Mouse (Mus musculus): ENCODE results near the gene Kdm5b. TPM values are rescaled to one million over a fixed set of nuclear protein-coding genes. Genes with fewer than 3 reads are reported as not detected.

Gene Kdm5b
- polyA plus RNA-seq, 1 experiment from 2014 or later: 6.4 TPM

DNA sequence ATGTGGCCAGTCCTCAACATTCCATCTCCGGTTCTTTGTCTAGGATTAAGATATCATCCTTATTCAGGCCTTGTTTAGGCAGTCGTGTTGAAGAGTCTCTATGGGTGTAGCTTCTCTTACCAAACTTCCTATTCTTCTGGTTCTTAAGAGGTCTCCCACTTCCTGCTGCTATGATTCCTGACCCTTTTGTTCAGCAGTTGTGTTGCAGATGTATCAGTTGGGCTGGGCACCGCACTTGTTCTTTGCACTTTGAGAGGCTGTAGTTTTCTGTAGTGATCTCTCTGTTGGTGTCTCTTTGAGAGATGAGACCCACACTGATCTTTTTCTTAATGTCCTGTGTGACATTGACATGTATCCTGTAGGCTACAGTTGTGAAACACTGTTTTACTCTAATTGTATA lies 10.7 kb downstream of the Kdm5b start:
- no peak overlapping the region for H3K27ac ChIP-seq (ENCODE audit: low read depth)
- DNase-seq (no peak), ATAC-seq (no peak)
- H3K4me3 ChIP-seq (ENCODE audit: low read depth, low read length): no peak overlapping the region
- H3K4me2 ChIP-seq (ENCODE audit: low read depth, low read length): no peak overlapping the region
- 59% methylated on average over 3 of the region's 3 CpGs for WGBS (ENCODE audit: insufficient replicate concordance)
- H3K9me3 ChIP-seq (ENCODE audit: low read length): no peaks in the 10 kb centered on the region
- no peaks in the 10 kb centered on the region for H3K27me3 ChIP-seq (ENCODE audit: insufficient read depth, low read length)
- H3K9ac ChIP-seq (replicated peaks): no peak overlapping the region
- H3K36me3 ChIP-seq (replicated peaks; ENCODE audit: insufficient read depth, low read length): no peaks in the 10 kb centered on the region
- TF ChIP-seq CTCF (IDR thresholded peaks at IDR 0.05; ENCODE audit: low read depth) (no peak), EP300 (IDR thresholded peaks at IDR 0.05; ENCODE audit: low read depth) (no peak)
- H3K4me1 ChIP-seq (ENCODE audit: insufficient read depth): peaks cover 12% of the 10 kb centered on the region

GRCm38 (mm10) chr1:134573300-134573931 lies 13.4 kb downstream of the Kdm5b start:
- peaks cover 9% of the 10 kb centered on the region; the same call in 1 of the 2 replicates for H3K4me1 ChIP-seq (ENCODE audit: insufficient read depth)
- DNase-seq (no peak), ATAC-seq (no peak)
- TF ChIP-seq EP300 (IDR thresholded peaks at IDR 0.05; ENCODE audit: low read depth) (no peak), CTCF (IDR thresholded peaks at IDR 0.05; ENCODE audit: low read depth) (no peak)
- H3K27me3 ChIP-seq (ENCODE audit: insufficient read depth, low read length): no peaks in the 10 kb centered on the region
- no peak overlapping the region for H3K4me3 ChIP-seq (ENCODE audit: low read depth, low read length)
- H3K36me3 ChIP-seq (replicated peaks; ENCODE audit: insufficient read depth, low read length): no peaks in the 10 kb centered on the region
- H3K9ac ChIP-seq (replicated peaks): no peak overlapping the region
- no peaks in the 10 kb centered on the region for H3K9me3 ChIP-seq (ENCODE audit: low read length)
- H3K4me2 ChIP-seq (ENCODE audit: low read depth, low read length): no peak overlapping the region
- no peak overlapping the region for H3K27ac ChIP-seq (ENCODE audit: low read depth)
- WGBS (ENCODE audit: insufficient replicate concordance): 53% methylated on average over 1 of the region's 1 CpGs

GRCm38 (mm10) chr1:134573932-134574315 lies 14.0 kb downstream of the Kdm5b start:
- no peak overlapping the region for H3K4me2 ChIP-seq (ENCODE audit: low read depth, low read length)
- H3K27me3 ChIP-seq (ENCODE audit: insufficient read depth, low read length): no peaks in the 10 kb centered on the region
- H3K9me3 ChIP-seq (ENCODE audit: low read length): no peaks in the 10 kb centered on the region
- no peaks in the 10 kb centered on the region for H3K36me3 ChIP-seq (replicated peaks; ENCODE audit: insufficient read depth, low read length)
- 60% methylated on average over 5 of the region's 5 CpGs for WGBS (ENCODE audit: insufficient replicate concordance)
- DNase-seq (no peak), ATAC-seq (no peak)
- H3K9ac ChIP-seq (replicated peaks): no peak overlapping the region
- H3K27ac ChIP-seq (ENCODE audit: low read depth): no peak overlapping the region
- H3K4me3 ChIP-seq (ENCODE audit: low read depth, low read length): no peak overlapping the region
- TF ChIP-seq EP300 (IDR thresholded peaks at IDR 0.05; ENCODE audit: low read depth) (no peak), CTCF (IDR thresholded peaks at IDR 0.05; ENCODE audit: low read depth) (no peak)
- peaks cover 8% of the 10 kb centered on the region; the same call in 1 of the 2 replicates for H3K4me1 ChIP-seq (ENCODE audit: insufficient read depth)

DNA sequence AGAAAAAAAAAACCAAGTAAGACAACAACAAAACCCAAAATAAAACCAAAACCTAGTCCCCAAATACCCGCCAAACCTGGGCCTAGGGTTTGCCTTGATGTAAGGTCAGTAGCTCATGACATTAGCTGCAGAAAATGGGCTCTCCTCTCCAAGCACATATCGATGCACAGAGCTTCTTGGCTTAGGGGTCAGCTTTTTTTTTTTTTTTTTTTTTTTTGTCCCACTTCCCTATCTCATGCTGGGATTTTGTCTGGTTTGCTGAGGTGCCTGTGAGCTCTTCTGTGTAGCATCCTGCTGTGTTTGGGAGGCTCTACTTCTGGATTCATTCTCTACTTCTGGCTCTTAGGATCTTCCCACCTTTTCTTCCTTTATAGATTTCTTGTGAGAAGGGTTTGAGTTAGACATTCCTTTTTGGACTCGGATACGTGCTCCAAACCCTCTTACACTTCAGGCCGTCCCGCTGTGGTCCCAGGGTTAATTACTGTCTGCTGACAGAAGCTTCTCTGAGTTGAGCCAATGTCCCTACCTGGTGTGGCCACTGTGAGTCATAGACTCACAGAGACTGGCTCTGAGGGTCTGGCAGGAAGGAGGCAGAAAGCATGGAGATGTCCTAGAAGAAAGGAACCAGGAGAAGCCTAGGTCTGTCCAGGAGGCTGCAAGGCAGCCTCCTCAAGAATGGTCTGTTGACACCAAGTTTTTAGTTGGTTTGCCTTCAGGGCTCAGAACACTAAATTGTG lies 17.6 kb downstream of the Kdm5b start:
- Histone ChIP-seq H3K9ac (replicated peaks) (no peak overlapping the region), H3K4me2 (ENCODE audit: low read depth, low read length) (no peak overlapping the region), H3K4me1 (ENCODE audit: insufficient read depth) (peaks cover 6% of the 10 kb centered on the region; the same call in 1 of the 2 replicates), H3K27me3 (ENCODE audit: insufficient read depth, low read length) (no peaks in the 10 kb centered on the region), H3K27ac (ENCODE audit: low read depth) (no peak overlapping the region), H3K9me3 (ENCODE audit: low read length) (no peaks in the 10 kb centered on the region), H3K36me3 (replicated peaks; ENCODE audit: insufficient read depth, low read length) (no peaks in the 10 kb centered on the region), H3K4me3 (ENCODE audit: low read depth, low read length) (no peak overlapping the region)
- no peak for TF ChIP-seq CTCF (IDR thresholded peaks at IDR 0.05; ENCODE audit: low read depth)
- no peak for TF ChIP-seq EP300 (IDR thresholded peaks at IDR 0.05; ENCODE audit: low read depth)
- WGBS (ENCODE audit: insufficient replicate concordance): 83% methylated on average over 6 of the region's 6 CpGs
- no peak for DNase-seq
- no peak for ATAC-seq

DNA sequence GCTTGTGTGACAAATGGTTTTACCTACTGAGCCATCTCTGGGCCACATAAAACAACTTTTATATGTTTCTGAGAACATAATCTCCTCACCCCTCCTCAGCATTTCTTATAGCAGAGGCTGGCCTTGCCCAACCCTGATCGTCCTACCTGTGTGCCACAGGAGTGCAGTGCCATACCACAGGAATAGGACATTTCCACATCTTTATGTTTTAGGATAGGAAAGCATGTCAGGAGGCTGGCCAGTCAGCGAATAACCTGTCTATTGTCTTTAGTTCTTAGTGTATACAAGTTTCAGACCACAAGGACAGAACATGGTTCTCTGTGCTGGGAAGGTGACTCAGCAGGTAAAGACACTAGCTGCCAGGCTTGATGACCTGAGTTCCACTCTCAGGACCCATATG lies 20.8 kb downstream of the Kdm5b start:
- no peaks in the 10 kb centered on the region for H3K27me3 ChIP-seq (ENCODE audit: insufficient read depth, low read length)
- no peak overlapping the region for H3K4me3 ChIP-seq (ENCODE audit: low read depth, low read length)
- no peak overlapping the region for H3K4me2 ChIP-seq (ENCODE audit: low read depth, low read length)
- H3K36me3 ChIP-seq (replicated peaks; ENCODE audit: insufficient read depth, low read length): no peaks in the 10 kb centered on the region
- no peak for TF ChIP-seq CTCF (IDR thresholded peaks at IDR 0.05; ENCODE audit: low read depth)
- no peak for TF ChIP-seq EP300 (IDR thresholded peaks at IDR 0.05; ENCODE audit: low read depth)
- DNase-seq: no peak
- no peak overlapping the region for H3K27ac ChIP-seq (ENCODE audit: low read depth)
- no peaks in the 10 kb centered on the region for H3K9me3 ChIP-seq (ENCODE audit: low read length)
- H3K9ac ChIP-seq (replicated peaks): no peak overlapping the region
- ATAC-seq: no peak
- H3K4me1 ChIP-seq (ENCODE audit: insufficient read depth): no peaks in the 10 kb centered on the region
- 76% methylated on average over 2 of the region's 2 CpGs for WGBS (ENCODE audit: insufficient replicate concordance)

GRCm38 (mm10) chr1:134583560-134583959 lies 23.6 kb downstream of the Kdm5b start:
- Histone ChIP-seq H3K9me3 (ENCODE audit: low read length) (no peaks in the 10 kb centered on the region), H3K4me3 (ENCODE audit: low read depth, low read length) (no peak overlapping the region), H3K36me3 (replicated peaks; ENCODE audit: insufficient read depth, low read length) (no peaks in the 10 kb centered on the region), H3K9ac (replicated peaks) (no peak overlapping the region), H3K27me3 (ENCODE audit: insufficient read depth, low read length) (no peaks in the 10 kb centered on the region), H3K27ac (ENCODE audit: low read depth) (no peak overlapping the region), H3K4me1 (ENCODE audit: insufficient read depth) (no peaks in the 10 kb centered on the region), H3K4me2 (ENCODE audit: low read depth, low read length) (no peak overlapping the region)
- TF ChIP-seq CTCF (IDR thresholded peaks at IDR 0.05; ENCODE audit: low read depth) (no peak), EP300 (IDR thresholded peaks at IDR 0.05; ENCODE audit: low read depth) (no peak)
- ATAC-seq (no peak), DNase-seq (no peak)
- 26% methylated on average over 3 of the region's 3 CpGs for WGBS (ENCODE audit: insufficient replicate concordance)

All from liver, postnatal 0 days (tissue).